In genomic region chr4:135730204-135730603, GRCm38 (mm10) we compare ENCODE assay signal across 18 mouse cellular contexts. TPM values are rescaled to one million over a fixed set of nuclear protein-coding genes. Genes with fewer than 3 reads are reported as not detected.
DNase-seq lines count a peak whose midpoint lies in the region; ATAC-seq and TF ChIP-seq lines count a peak whose summit lies in the region.
"Had no signal": no experiment of that assay in that cellular context is flagged by ENCODE, and none has a peak within 500 bp of the region (broad histone marks: within the 10 kb centered on the region; RNA-seq: fewer than 3 reads in every experiment).

No protein-coding gene starts in this region.

- 0 out of 2 replicates have a peak, but pooled peaks cover 3% of the 10 kb centered on the region for H3K9me3 ChIP-seq in hindbrain, embryonic 16.5 days (ENCODE audit: control insufficient read depth, low read length)
- H3K9me3 ChIP-seq in hindbrain, embryonic 10.5 days, result peaks cover 9% of the 10 kb centered on the region; the same call in 1 of the 2 replicates
- no peaks in the 10 kb centered on the region for H3K9me3 ChIP-seq in intestine, postnatal 0 days (ENCODE audit: control insufficient read depth)
- H3K9me3 ChIP-seq: hindbrain, embryonic 13.5 days; midbrain, embryonic 13.5 days had no signal

- no peak for TF ChIP-seq POLR2A in cerebellum, adult 2 months (IDR thresholded peaks at IDR 0.05; ENCODE audit: borderline replicate concordance, insufficient read depth, low read length)
- no peak for TF ChIP-seq POLR2A in lung, adult 2 months (IDR thresholded peaks at IDR 0.05; ENCODE audit: borderline replicate concordance, extremely low read depth, low read depth, low read length)

- no peak overlapping the region for H3K9ac ChIP-seq in hindbrain, embryonic 16.5 days (ENCODE audit: low read depth, low read length)
- H3K9ac ChIP-seq in intestine, postnatal 0 days (ENCODE audit: low read depth, low read length), result peak overlapping the region; percentile 45
- H3K9ac ChIP-seq: heart, embryonic 13.5 days; hindbrain, embryonic 13.5 days; liver, embryonic 12.5 days; midbrain, embryonic 13.5 days; neural tube, embryonic 12.5 days had no signal

- no peak overlapping the region for H3K4me3 ChIP-seq in hindbrain, embryonic 16.5 days (ENCODE audit: low read length)
- H3K4me3 ChIP-seq in hindbrain, embryonic 10.5 days, result no peak overlapping the region
- no peak overlapping the region for H3K4me3 ChIP-seq in cerebellum, adult 2 months (replicated peaks; ENCODE audit: insufficient read depth, low read depth, low read length)
- H3K4me3 ChIP-seq in intestine, postnatal 0 days (ENCODE audit: low read depth, low read length), result peak overlapping the region; percentile 58
- no peak overlapping the region for H3K4me3 ChIP-seq in lung, adult 2 months (replicated peaks; ENCODE audit: extremely low read depth, low read depth, low read length)
- H3K4me3 ChIP-seq: heart, embryonic 13.5 days; hindbrain, embryonic 13.5 days; liver, embryonic 12.5 days; midbrain, embryonic 13.5 days; neural tube, embryonic 12.5 days had no signal

- no peaks in the 10 kb centered on the region for H3K27me3 ChIP-seq in hindbrain, embryonic 16.5 days (replicated peaks; ENCODE audit: control insufficient read depth, insufficient read depth, low read length)
- H3K27me3 ChIP-seq in hindbrain, embryonic 10.5 days (ENCODE audit: insufficient read depth, poor library complexity, severe bottlenecking), result 0 out of 2 replicates have a peak, but pooled peaks cover 8% of the 10 kb centered on the region
- no peaks in the 10 kb centered on the region for H3K27me3 ChIP-seq in cerebellum, adult 2 months (ENCODE audit: control insufficient read depth, insufficient read depth, low read length)
- no peaks in the 10 kb centered on the region for H3K27me3 ChIP-seq in intestine, postnatal 0 days (replicated peaks; ENCODE audit: control insufficient read depth, insufficient read depth, low read length)
- H3K27me3 ChIP-seq: midbrain, embryonic 13.5 days; neural tube, embryonic 12.5 days had no signal

- DNase-seq in hindbrain, embryonic 10.5 days (ENCODE audit: low spot score), result no peak
- DNase-seq in brain, adult 2 months (ENCODE audit: low read depth, low spot score), result peak; percentile 76
- peak; percentile 55 to 70 for DNase-seq in cerebellum, adult 2 months
- no peak for DNase-seq in lung, adult 2 months
- DNase-seq in embryo, embryonic 10 days (ENCODE audit: low spot score), result no peak
- no peak for DNase-seq in urinary bladder, adult 18-20 months (ENCODE audit: low spot score in 2 of 2)
- DNase-seq: gastrocnemius, postnatal 14 days; lung, postnatal 36 days had no signal

- no peaks in the 10 kb centered on the region for H3K4me1 ChIP-seq in hindbrain, embryonic 16.5 days (ENCODE audit: control insufficient read depth, insufficient read depth, low read depth, low read length)
- peaks cover 13% of the 10 kb centered on the region; the same call in 1 of the 2 replicates for H3K4me1 ChIP-seq in hindbrain, embryonic 10.5 days (replicated peaks)
- H3K4me1 ChIP-seq in cerebellum, adult 2 months (ENCODE audit: control insufficient read depth, insufficient read depth, low read length), result peaks cover 18% of the 10 kb centered on the region
- H3K4me1 ChIP-seq in intestine, postnatal 0 days (replicated peaks; ENCODE audit: control insufficient read depth, insufficient read depth, low read length), result no peaks in the 10 kb centered on the region; the same call in 1 of the 2 replicates
- no peaks in the 10 kb centered on the region for H3K4me1 ChIP-seq in lung, adult 2 months (ENCODE audit: control insufficient read depth, insufficient read depth, low read length)
- H3K4me1 ChIP-seq: hindbrain, embryonic 13.5 days; midbrain, embryonic 13.5 days; neural tube, embryonic 12.5 days had no signal

- WGBS in hindbrain, embryonic 16.5 days, result 60% methylated on average over 9 of the region's 9 CpGs
- WGBS in hindbrain, embryonic 10.5 days, result 85% methylated on average over 9 of the region's 9 CpGs
- WGBS in cerebellum, adult 2 months, result 12% methylated on average over 9 of the region's 9 CpGs
- WGBS in intestine, postnatal 0 days, result 50% methylated on average over 9 of the region's 9 CpGs
- WGBS in lung, adult 2 months, result 82% methylated on average over 9 of the region's 9 CpGs

- TF ChIP-seq CTCF in cerebellum, adult 2 months (IDR thresholded peaks at IDR 0.05; ENCODE audit: borderline replicate concordance, insufficient read depth, low read depth, low read length), result no peak
- no peak for TF ChIP-seq CTCF in intestine, postnatal 0 days (IDR thresholded peaks at IDR 0.05; ENCODE audit: low read depth)
- TF ChIP-seq CTCF in lung, adult 2 months (IDR thresholded peaks at IDR 0.05; ENCODE audit: insufficient read depth, low read length), result no peak

- no peak overlapping the region for H3K27ac ChIP-seq in hindbrain, embryonic 16.5 days (ENCODE audit: low read depth, low read length)
- no peak overlapping the region for H3K27ac ChIP-seq in hindbrain, embryonic 10.5 days
- H3K27ac ChIP-seq in cerebellum, adult 2 months (ENCODE audit: insufficient read depth, low read length), result no peak overlapping the region
- peak overlapping the region; percentile 54; the same call in 1 of the 2 replicates for H3K27ac ChIP-seq in intestine, postnatal 0 days (ENCODE audit: low read depth, low read length)
- H3K27ac ChIP-seq: heart, embryonic 13.5 days; hindbrain, embryonic 13.5 days; kidney, postnatal 0 days; liver, embryonic 12.5 days; midbrain, embryonic 13.5 days; neural tube, embryonic 12.5 days had no signal

- H3K4me2 ChIP-seq in hindbrain, embryonic 16.5 days (ENCODE audit: low read length), result no peak overlapping the region
- peak overlapping the region; percentile 74 for H3K4me2 ChIP-seq in intestine, postnatal 0 days (replicated peaks; ENCODE audit: low read depth)
- H3K4me2 ChIP-seq: heart, embryonic 13.5 days; hindbrain, embryonic 13.5 days; liver, embryonic 12.5 days; midbrain, embryonic 13.5 days; neural tube, embryonic 12.5 days had no signal

- no peaks in the 10 kb centered on the region for H3K36me3 ChIP-seq in hindbrain, embryonic 16.5 days (ENCODE audit: control insufficient read depth, insufficient read depth, low read length)
- no peaks in the 10 kb centered on the region for H3K36me3 ChIP-seq in hindbrain, embryonic 10.5 days
- H3K36me3 ChIP-seq in intestine, postnatal 0 days (ENCODE audit: control insufficient read depth, insufficient read depth), result peaks cover 28% of the 10 kb centered on the region
- H3K36me3 ChIP-seq: G1E; heart, embryonic 13.5 days; hindbrain, embryonic 13.5 days; midbrain, embryonic 13.5 days; neural tube, embryonic 12.5 days had no signal

- ATAC-seq in hindbrain, embryonic 16.5 days, result peak; percentile 17; the same call in 1 of the 2 replicates
- ATAC-seq in intestine, postnatal 0 days, result no peak
- ATAC-seq: liver, embryonic 12.5 days; midbrain, embryonic 13.5 days had no signal

RNA-seq across cellular contexts. Expression of gene Il22ra1, which starts 2.2 kb away (rescaled TPM):
- polyA plus RNA-seq in hindbrain, embryonic 16.5 days (2015; fragmentation: Nextera tagmentation; extraction: Ambion mirVana), result not detected in 2 replicates
- not detected in 2 replicates for polyA plus RNA-seq in hindbrain, embryonic 10.5 days (2016; fragmentation: Nextera tagmentation; extraction: Ambion mirVana)
- polyA plus RNA-seq in cerebellum, adult 2 months (2012; rRNA removed), result 0.03 TPM in 1 of 2 replicates, not detected in the other
- 7.7 and 7.8 TPM in 2 replicates for polyA plus RNA-seq in intestine, postnatal 0 days (2015; fragmentation: Nextera tagmentation; extraction: Ambion mirVana)
- 2.0 and 3.0 TPM in 2 replicates for polyA plus RNA-seq in lung, adult 2 months (2012; rRNA removed)
- polyA plus RNA-seq: G1E; heart, embryonic 13.5 days; hindbrain, embryonic 13.5 days; midbrain, embryonic 13.5 days; neural tube, embryonic 12.5 days had no signal

RNA-seq across cellular contexts. Expression of gene Myom3, which starts 29.3 kb away (rescaled TPM):
- 0.90 and 0.99 TPM in 2 replicates for polyA plus RNA-seq in hindbrain, embryonic 16.5 days (2015; fragmentation: Nextera tagmentation; extraction: Ambion mirVana)
- polyA plus RNA-seq in hindbrain, embryonic 10.5 days (2016; fragmentation: Nextera tagmentation; extraction: Ambion mirVana), result not detected in 2 replicates
- polyA plus RNA-seq in cerebellum, adult 2 months (2012; rRNA removed), result 0.17 and 0.26 TPM in 2 replicates
- polyA plus RNA-seq in intestine, postnatal 0 days (2015; fragmentation: Nextera tagmentation; extraction: Ambion mirVana), result 0.66 and 0.72 TPM in 2 replicates
- polyA plus RNA-seq in lung, adult 2 months (2012; rRNA removed), result 0.44 and 3.1 TPM in 2 replicates
- polyA plus RNA-seq: G1E had no signal

RNA-seq across cellular contexts. Expression of gene Ifnlr1, which starts 44.1 kb away (rescaled TPM):
- polyA plus RNA-seq in hindbrain, embryonic 16.5 days (2015; fragmentation: Nextera tagmentation; extraction: Ambion mirVana), result 0.26 and 0.41 TPM in 2 replicates
- polyA plus RNA-seq in hindbrain, embryonic 10.5 days (2016; fragmentation: Nextera tagmentation; extraction: Ambion mirVana), result 0.35 and 0.58 TPM in 2 replicates
- 0.49 and 0.52 TPM in 2 replicates for polyA plus RNA-seq in cerebellum, adult 2 months (2012; rRNA removed)
- polyA plus RNA-seq in intestine, postnatal 0 days (2015; fragmentation: Nextera tagmentation; extraction: Ambion mirVana), result 5.5 and 5.9 TPM in 2 replicates
- polyA plus RNA-seq in lung, adult 2 months (2012; rRNA removed), result 6.7 and 8.8 TPM in 2 replicates
- polyA plus RNA-seq: C2C12, G1E had no signal

Comparison
In these comparisons a context has a peak if more than half of its experiments do, and no peak if none do; other contexts are left out.
1. DNase-seq: peak in brain, adult 2 months (single experiment) and cerebellum, adult 2 months (2 of 2); none in hindbrain, embryonic 10.5 days (single experiment), lung, adult 2 months (single experiment), embryo, embryonic 10 days (single experiment) and urinary bladder, adult 18-20 months (0 of 2).